Mouse (Mus musculus) liver, embryonic 12.5 days (tissue): ENCODE measurements around the gene Acat2. TPM values are rescaled to one million over a fixed set of nuclear protein-coding genes. Genes with fewer than 3 reads are reported as not detected.

ENCODE experiments used
- ATAC-seq: fragments of 200-750 bp; cut with Nextera tagmentation; 2 replicates; pipeline ENCODE4 v1.8.0; 2017; ENCODE audit warnings: moderate number of reproducible peaks, mild to moderate bottlenecking, moderate library complexity
- H3K27ac ChIP-seq: fragments of 300-500 bp; sonication (generic); 2 replicates; pipeline ENCODE4 v1.5.1; 2016; ENCODE audit warnings: mild to moderate bottlenecking
- H3K27me3 ChIP-seq: fragments of 300-500 bp; sonication (generic); replicated peaks from 2 replicates; pipeline ENCODE4 v1.6.1; 2016; ENCODE audit warnings: mild to moderate bottlenecking, moderate library complexity
- H3K36me3 ChIP-seq: fragments of 300-500 bp; sonication (generic); 2 replicates; pipeline ENCODE4 v1.6.1; 2016; ENCODE audit warnings: mild to moderate bottlenecking, moderate library complexity
- H3K4me1 ChIP-seq: fragments of 300-500 bp; sonication (generic); 2 replicates; pipeline ENCODE4 v1.6.1; 2016
- H3K4me2 ChIP-seq: fragments of 300-500 bp; sonication (generic); 2 replicates; pipeline ENCODE4 v1.6.1; 2016; ENCODE audit warnings: mild to moderate bottlenecking, moderate library complexity
- H3K4me3 ChIP-seq: fragments of 300-500 bp; sonication (generic); 2 replicates; pipeline ENCODE4 v1.5.1; 2016; ENCODE audit warnings: mild to moderate bottlenecking, moderate library complexity
- H3K9ac ChIP-seq: fragments of 300-500 bp; sonication (generic); 2 replicates; pipeline ENCODE4 v1.6.1; 2016; ENCODE audit warnings: mild to moderate bottlenecking, moderate library complexity
- H3K9me3 ChIP-seq: fragments of 300-500 bp; sonication (generic); replicated peaks from 2 replicates; pipeline ENCODE4 v1.6.1; 2016; ENCODE audit warnings: mild to moderate bottlenecking, moderate library complexity
- WGBS: fragments of 180-500 bp; shearing (Covaris S2); methylation state at CpG from one replicate; pipeline ENCODE4 v1.1.7; 2016; ENCODE audit not compliant: insufficient replicate concordance; 5-methylcytosine and 5-hydroxymethylcytosine counted together
- polyA plus RNA-seq: library from polyadenylated mRNA; unstranded; fragments of >200 nt; fragmentation: Nextera tagmentation; extraction: Ambion mirVana; gene quantifications from 2 replicates; pipeline ENCODE4 v1.2.1, GENCODE M21; 2016

The Acat2 gene
- polyA plus RNA-seq, 1 experiment from 2014 or later, result 99.2 TPM

DNA sequence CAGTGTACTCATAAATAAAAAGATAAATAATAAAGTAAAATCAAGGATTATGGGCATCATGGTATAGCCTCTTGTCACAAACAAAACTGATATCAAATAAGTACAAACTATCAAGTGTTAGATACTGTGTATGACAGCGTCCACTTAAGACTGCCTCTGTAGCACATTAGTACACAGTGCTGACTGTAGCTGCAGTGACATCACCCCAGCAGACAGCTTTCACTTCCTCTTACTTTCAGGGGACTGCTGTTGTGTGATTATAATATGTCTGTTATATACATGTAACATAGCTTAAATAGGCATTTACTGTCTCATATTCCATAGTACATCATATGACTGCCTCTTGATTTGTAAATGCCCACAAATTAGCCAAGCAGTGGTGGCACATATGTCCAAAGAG is 39.5 kb downstream of the Acat2 start:
- ATAC-seq, result no peak

GRCm38 (mm10) chr17:12916588-12917380 is 43.8 kb downstream of the Acat2 start:
- peak overlapping the region; percentile 96 for H3K4me3 ChIP-seq
- peak overlapping the region; percentile 98 for H3K9ac ChIP-seq
- H3K9me3 ChIP-seq, result no peaks in the 10 kb centered on the region
- H3K36me3 ChIP-seq, result peaks cover 72% of the 10 kb centered on the region
- H3K4me1 ChIP-seq, result peaks cover 21% of the 10 kb centered on the region
- peak overlapping the region; percentile 85 for H3K4me2 ChIP-seq
- H3K27ac ChIP-seq, result peak overlapping the region; percentile 96
- no peaks in the 10 kb centered on the region for H3K27me3 ChIP-seq
- under 1% methylated on average over 40 of the region's 40 CpGs for WGBS
- peak; percentile 73 for ATAC-seq

More for the DNA sequence above, 39.5 kb downstream of the Acat2 start:
- WGBS, result 80% methylated on average over 1 of the region's 1 CpGs
- Histone ChIP-seq H3K36me3 (peaks cover 84% of the 10 kb centered on the region), H3K4me3 (no peak overlapping the region), H3K27ac (no peak overlapping the region), H3K4me2 (no peak overlapping the region), H3K4me1 (peaks cover 13% of the 10 kb centered on the region), H3K9ac (no peak overlapping the region), H3K9me3 (no peaks in the 10 kb centered on the region), H3K27me3 (no peaks in the 10 kb centered on the region)

- WGBS, result under 1% methylated on average over 56 of the region's 56 CpGs
- Histone ChIP-seq H3K4me3 (peak within 1 kb of the TSS; percentile 96), H3K9ac (peak within 1 kb of the TSS; percentile 98), H3K9me3 (no peaks in the 10 kb centered on the region), H3K27me3 (no peaks in the 10 kb centered on the region), H3K4me1 (peaks cover 21% of the 10 kb centered on the region), H3K36me3 (peaks cover 72% of the 10 kb centered on the region), H3K4me2 (peak within 1 kb of the TSS; percentile 85), H3K27ac (peak within 1 kb of the TSS; percentile 96)
- ATAC-seq, result peak; percentile 96
Observed at GRCm38 (mm10) chr17:12915881-12916583, 44.5 kb downstream of the Acat2 start, which contains the start of gene Mrpl18. Mrpl18 (minus strand) TSS chr17:12916345.

GRCm38 (mm10) chr17:12915488-12915880 is 45.1 kb downstream of the Acat2 start, which contains the start of gene Tcp1:
Tcp1 (plus strand) TSS chr17:12915701.
- Histone ChIP-seq H3K9me3 (no peaks in the 10 kb centered on the region), H3K9ac (peak within 1 kb of the TSS; percentile 98), H3K4me2 (peak within 1 kb of the TSS; percentile 85), H3K4me3 (peak within 1 kb of the TSS; percentile 96), H3K4me1 (peaks cover 21% of the 10 kb centered on the region), H3K27ac (peak within 1 kb of the TSS; percentile 96), H3K36me3 (peaks cover 72% of the 10 kb centered on the region), H3K27me3 (no peaks in the 10 kb centered on the region)
- under 1% methylated on average over 18 of the region's 18 CpGs for WGBS
- ATAC-seq, result no peak

DNA sequence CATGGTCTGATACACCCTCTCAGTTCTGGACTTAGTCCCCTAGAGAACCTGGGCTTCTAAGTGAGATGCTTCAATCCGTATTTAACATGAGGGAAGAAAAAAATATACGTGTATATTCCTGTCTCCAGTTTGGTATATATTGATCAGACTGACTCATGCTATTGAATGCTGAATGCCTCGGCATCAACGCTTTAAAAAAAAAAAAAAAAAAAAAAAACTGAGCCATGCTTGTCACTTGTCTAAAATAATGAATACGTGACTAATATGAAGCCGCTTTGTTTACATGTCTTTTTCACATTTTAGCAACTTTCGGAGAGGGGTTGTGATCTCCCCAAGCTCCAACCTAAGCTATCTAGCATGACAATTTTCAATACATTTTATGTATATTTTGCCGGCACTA is 50.2 kb downstream of the Acat2 start:
- H3K36me3 ChIP-seq, result peaks cover 68% of the 10 kb centered on the region
- no peak overlapping the region for H3K9ac ChIP-seq
- H3K27ac ChIP-seq, result no peak overlapping the region
- no peaks in the 10 kb centered on the region for H3K9me3 ChIP-seq
- WGBS, result 81% methylated on average over 8 of the region's 8 CpGs
- no peaks in the 10 kb centered on the region for H3K27me3 ChIP-seq
- ATAC-seq, result no peak
- no peak overlapping the region for H3K4me2 ChIP-seq
- H3K4me1 ChIP-seq, result peaks cover 12% of the 10 kb centered on the region
- no peak overlapping the region for H3K4me3 ChIP-seq

- ATAC-seq, result no peak
- Histone ChIP-seq H3K4me2 (no peak within 1 kb of the TSS), H3K9me3 (no peaks in the 10 kb centered on the region), H3K36me3 (peaks cover 73% of the 10 kb centered on the region), H3K27me3 (no peaks in the 10 kb centered on the region), H3K4me3 (no peak within 1 kb of the TSS), H3K27ac (no peak within 1 kb of the TSS), H3K4me1 (peaks cover 5% of the 10 kb centered on the region), H3K9ac (no peak within 1 kb of the TSS)
- 78% methylated on average over 35 of the region's 35 CpGs for WGBS
Observed at GRCm38 (mm10) chr17:12909361-12910280, 50.9 kb downstream of the Acat2 start, which contains the start of gene Pnldc1. Pnldc1 (minus strand) TSS chr17:12910230.

DNA sequence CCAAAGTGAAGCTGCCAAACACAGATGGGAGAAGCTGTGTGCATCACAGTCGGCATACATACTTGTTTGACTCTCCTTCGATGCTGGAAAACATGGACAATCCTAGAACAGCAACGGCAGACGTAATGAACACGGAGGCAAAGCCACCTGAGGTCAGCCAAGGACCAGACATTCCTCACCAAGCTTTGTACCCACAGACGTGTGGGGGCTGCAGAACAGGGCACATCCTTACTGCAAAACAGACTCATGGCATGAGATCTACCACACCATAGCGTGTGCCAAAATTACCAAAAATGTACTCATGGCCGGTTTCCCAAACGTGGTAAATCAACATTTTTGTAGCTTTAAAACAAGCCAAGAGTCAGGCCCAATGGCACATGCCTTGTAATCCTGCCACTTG is 54.1 kb downstream of the Acat2 start:
- H3K36me3 ChIP-seq, result peaks cover 68% of the 10 kb centered on the region
- no peak overlapping the region for H3K9ac ChIP-seq
- WGBS, result 82% methylated on average over 9 of the region's 9 CpGs
- H3K4me3 ChIP-seq, result no peak overlapping the region
- ATAC-seq, result no peak
- H3K27ac ChIP-seq, result no peak overlapping the region
- H3K9me3 ChIP-seq, result no peaks in the 10 kb centered on the region
- no peaks in the 10 kb centered on the region for H3K27me3 ChIP-seq
- no peak overlapping the region for H3K4me2 ChIP-seq
- no peaks in the 10 kb centered on the region for H3K4me1 ChIP-seq

GRCm38 (mm10) chr17:12905810-12906209 is 54.7 kb downstream of the Acat2 start:
- no peaks in the 10 kb centered on the region for H3K27me3 ChIP-seq

GRCm38 (mm10) chr17:12904349-12904748 is 56.2 kb downstream of the Acat2 start:
- WGBS, result 74% methylated on average over 1 of the region's 1 CpGs
- peaks cover 71% of the 10 kb centered on the region for H3K36me3 ChIP-seq

More at GRCm38 (mm10) chr17:12905810-12906209, 54.7 kb downstream of the Acat2 start:
- Histone ChIP-seq H3K36me3 (peaks cover 68% of the 10 kb centered on the region), H3K4me3 (no peak overlapping the region), H3K9ac (no peak overlapping the region), H3K4me1 (no peaks in the 10 kb centered on the region), H3K9me3 (no peaks in the 10 kb centered on the region), H3K4me2 (no peak overlapping the region), H3K27ac (no peak overlapping the region)
- WGBS, result 83% methylated on average over 4 of the region's 4 CpGs
- ATAC-seq, result no peak

GRCm38 (mm10) chr17:12903372-12904333 is 56.9 kb downstream of the Acat2 start:
- ATAC-seq, result no peak
- no peak overlapping the region for H3K4me2 ChIP-seq
- H3K27ac ChIP-seq, result no peak overlapping the region
- H3K36me3 ChIP-seq, result peaks cover 75% of the 10 kb centered on the region
- H3K4me1 ChIP-seq, result no peaks in the 10 kb centered on the region
- no peak overlapping the region for H3K4me3 ChIP-seq
- no peaks in the 10 kb centered on the region for H3K27me3 ChIP-seq
- H3K9ac ChIP-seq, result no peak overlapping the region
- no peaks in the 10 kb centered on the region for H3K9me3 ChIP-seq
- WGBS, result 79% methylated on average over 11 of the region's 12 CpGs

More at GRCm38 (mm10) chr17:12904349-12904748, 56.2 kb downstream of the Acat2 start:
- H3K9ac ChIP-seq, result no peak overlapping the region
- no peak for ATAC-seq
- H3K9me3 ChIP-seq, result no peaks in the 10 kb centered on the region
- no peak overlapping the region for H3K4me3 ChIP-seq
- H3K27ac ChIP-seq, result no peak overlapping the region
- H3K4me2 ChIP-seq, result no peak overlapping the region
- no peaks in the 10 kb centered on the region for H3K27me3 ChIP-seq
- H3K4me1 ChIP-seq, result no peaks in the 10 kb centered on the region
